Mouse (Mus musculus) midbrain, postnatal 0 days (tissue): ENCODE data around the gene Usp34. TPM values are rescaled to one million over a fixed set of nuclear protein-coding genes. Genes with fewer than 3 reads are reported as not detected.

Experiments
- ATAC-seq: fragments of 200-750 bp; cut with Nextera tagmentation; 2 replicates; pipeline ENCODE4 v1.8.0; 2017; ENCODE audit warnings: moderate number of reproducible peaks, mild to moderate bottlenecking, moderate TSS enrichment, moderate library complexity; ENCODE audit not compliant: low FRiP score
- DNase-seq: peaks from one replicate; pipeline ENCODE4 v3.0.0-alpha.2; 2015; ENCODE audit warnings: low spot score
- H3K27ac ChIP-seq: fragments of 300-500 bp; sonication (generic); 2 replicates; pipeline ENCODE4 v1.5.1; 2014; ENCODE audit warnings: low read depth, mild to moderate bottlenecking, low read length, mixed read lengths
- H3K27me3 ChIP-seq: fragments of 300-500 bp; sonication (generic); 2 replicates; pipeline ENCODE4 v1.6.1; 2014; ENCODE audit warnings: low read length, control low read depth, mixed read lengths; ENCODE audit not compliant: insufficient read depth
- H3K36me3 ChIP-seq: fragments of 300-500 bp; sonication (generic); 2 replicates; pipeline ENCODE4 v1.6.1; 2014; ENCODE audit warnings: low read length, control low read depth, mixed read lengths; ENCODE audit not compliant: insufficient read depth
- H3K4me1 ChIP-seq: fragments of 300-500 bp; sonication (generic); 2 replicates; pipeline ENCODE4 v1.6.1; 2014; ENCODE audit warnings: mild to moderate bottlenecking, control low read depth, antibody characterized with exemption, low read length, mixed read lengths; ENCODE audit not compliant: insufficient read depth
- H3K4me2 ChIP-seq: fragments of 300-500 bp; sonication (generic); 2 replicates; pipeline ENCODE4 v1.6.1; 2014; ENCODE audit warnings: low read depth, mild to moderate bottlenecking, low read length, mixed read lengths; ENCODE audit not compliant: poor library complexity, severe bottlenecking
- H3K4me3 ChIP-seq: fragments of 300-500 bp; sonication (generic); 2 replicates; pipeline ENCODE4 v1.5.1; 2014; ENCODE audit warnings: low read depth, mild to moderate bottlenecking, low read length, moderate library complexity
- H3K9ac ChIP-seq: fragments of 300-500 bp; sonication (generic); replicated peaks from 2 replicates; pipeline ENCODE4 v1.6.1; 2014; ENCODE audit warnings: mild to moderate bottlenecking, low read length, moderate library complexity, mixed read lengths; ENCODE audit not compliant: poor library complexity, severe bottlenecking
- H3K9me3 ChIP-seq: fragments of 300-500 bp; sonication (generic); 2 replicates; pipeline ENCODE4 v1.6.1; 2016; ENCODE audit warnings: low read length, control low read depth
- CTCF ChIP-seq: IDR thresholded peaks from 2 replicates; pipeline ENCODE4 v1.5.1; 2016; ENCODE audit warnings: antibody characterized with exemption, mild to moderate bottlenecking
- WGBS: fragments of 180-500 bp; shearing (Covaris S2); extraction: QIAGEN DNeasy Blood & Tissue Kit; methylation state at CpG from one replicate; pipeline ENCODE4 v1.1.7; 2014; 5-methylcytosine and 5-hydroxymethylcytosine counted together
- microRNA-seq: library from miRNA; unstranded; fragments of <30 nt; microRNA quantifications from one replicate; pipeline ENCODE4, GENCODE M21; 2016; ENCODE audit warnings: borderline number of aligned reads
- polyA plus RNA-seq: library from polyadenylated mRNA; unstranded; fragments of >200 nt; fragmentation: Nextera tagmentation; extraction: Ambion mirVana; gene quantifications from 2 replicates; pipeline ENCODE4 v1.2.1, GENCODE M21; 2015
- total RNA-seq: library from RNA; depleted of rRNA; stranded (reverse); fragments of >200 nt; gene quantifications from 2 replicates; pipeline ENCODE4 v1.2.3, GENCODE M21; 2014; rRNA removed

The Usp34 gene
- total and polyA plus RNA-seq, 2 experiments from 2014 or later, result 30.2 to 107 TPM

DNA sequence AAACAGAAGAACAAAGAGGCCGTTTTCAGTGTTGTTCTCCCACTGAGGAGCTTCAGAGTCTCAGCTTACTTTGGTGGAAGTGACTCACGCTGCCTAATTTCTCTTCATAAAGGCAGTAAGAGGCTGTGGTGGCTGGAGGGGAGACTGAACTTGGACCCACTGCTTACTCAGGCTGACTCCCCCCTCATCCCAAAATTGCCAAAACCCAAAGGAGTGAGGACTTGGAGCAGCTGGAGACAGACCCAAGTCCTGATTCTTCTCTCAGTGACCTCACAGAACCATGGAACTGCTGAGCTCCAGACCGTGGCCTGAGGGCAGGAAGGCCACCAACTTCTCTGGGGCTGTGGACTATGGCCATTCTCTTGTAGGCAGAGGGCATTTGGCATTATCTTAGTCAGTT is 212.3 kb downstream of the Usp34 start:
- Histone ChIP-seq H3K4me3 (no peak overlapping the region), H3K36me3 (no peaks in the 10 kb centered on the region), H3K9ac (no peak overlapping the region), H3K9me3 (no peaks in the 10 kb centered on the region), H3K4me1 (no peaks in the 10 kb centered on the region), H3K27ac (no peak overlapping the region), H3K4me2 (no peak overlapping the region), H3K27me3 (no peaks in the 10 kb centered on the region)
- WGBS, result 81% methylated on average over 3 of the region's 3 CpGs
- no peak for DNase-seq
- no peak for TF ChIP-seq CTCF
- ATAC-seq, result no peak

DNA sequence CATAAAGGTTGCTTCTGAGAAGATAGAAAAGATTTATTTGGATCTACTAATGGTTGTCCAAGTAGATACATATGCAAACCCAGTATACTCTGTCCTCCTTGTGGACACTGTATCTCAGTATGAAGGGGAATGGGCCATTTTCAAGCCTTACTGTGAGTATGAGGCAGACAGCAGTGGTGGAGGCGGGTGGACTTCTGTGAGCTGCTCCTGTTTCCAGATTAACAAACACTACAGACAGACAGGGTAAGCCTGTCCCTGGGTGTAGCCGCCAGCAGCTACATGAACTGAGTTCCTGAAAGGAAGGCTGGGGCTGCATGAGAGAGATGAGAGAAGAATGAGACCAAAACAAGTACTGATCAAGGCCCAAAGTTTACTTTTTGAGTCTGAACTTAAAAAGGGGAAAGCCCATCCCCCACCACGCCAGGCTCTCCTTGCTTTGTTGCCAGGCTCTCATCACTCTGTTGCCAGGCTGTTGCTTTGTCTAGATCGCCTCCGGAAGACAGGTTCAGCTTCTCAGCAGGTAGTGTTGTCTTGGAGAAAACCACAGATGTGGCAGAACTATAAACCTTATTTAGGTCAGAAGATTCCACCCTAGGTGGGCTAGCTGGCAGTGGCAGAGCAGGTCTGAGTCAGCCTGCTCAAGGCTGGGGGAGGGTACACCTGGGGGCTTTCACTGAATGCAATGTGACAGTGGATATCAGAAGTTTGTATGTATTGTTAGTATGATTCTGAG is 213.9 kb downstream of the Usp34 start, which contains the start of gene 1700093K21Rik:
TSS of gene 1700093K21Rik (minus strand) at position 683 of the 733 bp plus-strand sequence.
- no peak within 1 kb of the TSS for H3K4me3 ChIP-seq
- WGBS, result 26% methylated on average over 5 of the region's 5 CpGs

DNA sequence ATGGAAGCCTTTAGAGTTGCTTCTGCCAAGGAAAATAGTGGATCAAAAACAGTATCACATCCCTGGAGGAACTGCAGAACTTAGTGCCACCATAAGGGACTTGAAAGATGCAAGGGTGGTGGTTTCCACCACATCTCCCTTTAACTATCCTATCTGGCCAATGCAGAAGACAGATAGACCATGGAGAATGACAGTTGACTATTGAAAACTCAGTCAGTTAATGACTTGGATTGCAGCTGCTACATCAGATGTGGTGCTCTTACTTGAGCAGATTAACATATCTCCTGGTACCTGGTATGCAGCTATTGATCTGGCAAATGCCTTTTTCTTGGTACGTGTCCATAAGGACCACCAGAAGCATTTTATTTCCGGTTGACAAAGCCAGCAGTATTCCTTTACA is 230.8 kb downstream of the Usp34 start:
- TF ChIP-seq CTCF, result no peak
- Histone ChIP-seq H3K4me3 (no peak overlapping the region), H3K4me1 (no peaks in the 10 kb centered on the region), H3K36me3 (no peaks in the 10 kb centered on the region), H3K9me3 (no peaks in the 10 kb centered on the region), H3K27ac (no peak overlapping the region), H3K27me3 (no peaks in the 10 kb centered on the region), H3K4me2 (no peak overlapping the region), H3K9ac (no peak overlapping the region)
- DNase-seq, result no peak
- 86% methylated on average over 2 of the region's 2 CpGs for whole genome bisulfite sequencing
- ATAC-seq, result no peak

More for the DNA sequence above, 213.9 kb downstream of the Usp34 start, which contains the start of gene 1700093K21Rik:
- H3K4me1 ChIP-seq, result no peaks in the 10 kb centered on the region
- DNase-seq (no peak), ATAC-seq (0 out of 2 replicates have a peak, but pooled peaks have one; percentile 7)
- no peaks in the 10 kb centered on the region for H3K27me3 ChIP-seq
- H3K27ac ChIP-seq, result no peak within 1 kb of the TSS
- H3K4me2 ChIP-seq, result no peak within 1 kb of the TSS
- no peak for TF ChIP-seq CTCF
- H3K9me3 ChIP-seq, result no peaks in the 10 kb centered on the region
- no peak within 1 kb of the TSS for H3K9ac ChIP-seq
- H3K36me3 ChIP-seq, result no peaks in the 10 kb centered on the region

Small RNA genes lying within 50 kb of the gene (microRNA-seq; reads per million reads assigned to microRNA genes)
- not detected for gene Gm47279

Other genes starting within 250 kb of the Usp34 start
- 65.1 and 86.5 TPM in 2 replicates for gene Xpo1, start 50.9 kb upstream of the Usp34 start, total RNA-seq
- 37.4 and 44.0 TPM in 2 replicates for gene Xpo1, start 50.9 kb upstream of the Usp34 start, polyA plus RNA-seq
- 21.5 and 32.7 TPM in 2 replicates for gene Ahsa2, start 191.1 kb downstream of the Usp34 start, total RNA-seq
- 43.9 and 45.3 TPM in 2 replicates for gene Ahsa2, start 191.1 kb downstream of the Usp34 start, polyA plus RNA-seq
- 0.52 TPM in 1 of 2 replicates, not detected in the other for gene 1700093K21Rik, start 214.3 kb downstream of the Usp34 start, total RNA-seq
- 0.20 TPM in 1 of 2 replicates, not detected in the other for gene 1700093K21Rik, start 214.3 kb downstream of the Usp34 start, polyA plus RNA-seq